ENCODE assay signal across 22 mouse cellular contexts in genomic region chr2:108920111-108920510, GRCm38 (mm10).
DNase-seq lines count a peak whose midpoint lies in the region; ATAC-seq and TF ChIP-seq lines count a peak whose summit lies in the region.
"Had no signal": no experiment of that assay in that cellular context is flagged by ENCODE, and none has a peak within 500 bp of the region (broad histone marks: within the 10 kb centered on the region; RNA-seq: fewer than 3 reads in every experiment).

No protein-coding gene starts in this region.

- no peak for DNase-seq in intestine, embryonic 14.5 days (ENCODE audit: low spot score)
- DNase-seq in midbrain, embryonic 10.5 days (ENCODE audit: low spot score) = no peak
- DNase-seq in hindbrain, embryonic 14.5 days (ENCODE audit: low spot score) = peak; percentile 33
- peak; percentile 26 for DNase-seq in midbrain, postnatal 0 days (ENCODE audit: low spot score)
- DNase-seq: adrenal gland, postnatal 10 days; gastrocnemius, postnatal 14 days; heart, adult 18-20 months; heart, postnatal 36 days; kidney, adult 2 months; kidney, postnatal 25 days; lung, postnatal 4 days; right cerebral cortex, adult 18-20 months; thymus, postnatal 14 days had no signal

- H3K9ac ChIP-seq in intestine, embryonic 14.5 days (ENCODE audit: low read length) = no peak overlapping the region
- H3K9ac ChIP-seq in intestine, embryonic 16.5 days (ENCODE audit: low read depth, low read length) = no peak overlapping the region
- no peak overlapping the region for H3K9ac ChIP-seq in midbrain, embryonic 12.5 days (replicated peaks)
- H3K9ac ChIP-seq in hindbrain, embryonic 14.5 days = no peak overlapping the region
- no peak overlapping the region for H3K9ac ChIP-seq in midbrain, postnatal 0 days (replicated peaks; ENCODE audit: low read length, poor library complexity, severe bottlenecking)
- H3K9ac ChIP-seq: embryonic facial prominence, embryonic 13.5 days; heart, embryonic 13.5 days; limb, embryonic 15.5 days; liver, embryonic 15.5 days had no signal

- no peaks in the 10 kb centered on the region for H3K27me3 ChIP-seq in intestine, embryonic 14.5 days (replicated peaks; ENCODE audit: control insufficient read depth, insufficient read depth, low read length)
- H3K27me3 ChIP-seq in intestine, embryonic 16.5 days (replicated peaks; ENCODE audit: control insufficient read depth, insufficient read depth, low read length) = no peaks in the 10 kb centered on the region
- H3K27me3 ChIP-seq in midbrain, embryonic 12.5 days = no peaks in the 10 kb centered on the region
- H3K27me3 ChIP-seq in midbrain, embryonic 10.5 days (ENCODE audit: low read depth, poor library complexity, severe bottlenecking) = no peaks in the 10 kb centered on the region
- H3K27me3 ChIP-seq in hindbrain, embryonic 14.5 days (ENCODE audit: control insufficient read depth, insufficient read depth, low read length) = no peaks in the 10 kb centered on the region
- H3K27me3 ChIP-seq in midbrain, postnatal 0 days (ENCODE audit: insufficient read depth, low read length) = no peaks in the 10 kb centered on the region
- H3K27me3 ChIP-seq: embryonic facial prominence, embryonic 13.5 days; heart, embryonic 13.5 days; limb, embryonic 15.5 days; liver, embryonic 15.5 days; Patski had no signal

- ATAC-seq in intestine, embryonic 14.5 days (replicated peaks; ENCODE audit: low FRiP score, low TSS enrichment, low read depth) = peak; percentile 48; the same call in 1 of the 2 replicates
- no peak for ATAC-seq in intestine, embryonic 16.5 days
- ATAC-seq in midbrain, embryonic 12.5 days (ENCODE audit: low FRiP score, low read depth) = peak; percentile 38; the same call in 1 of the 2 replicates
- ATAC-seq in hindbrain, embryonic 14.5 days (ENCODE audit: low FRiP score) = no peak
- ATAC-seq in midbrain, postnatal 0 days (ENCODE audit: low FRiP score) = no peak
- ATAC-seq in megakaryocyte, adult 5-6 weeks (ENCODE audit: poor library complexity, severe bottlenecking) = no peak
- ATAC-seq: activated CD4-positive, CD25-positive, alpha-beta regulatory T cell, adult 4 months; Patski had no signal

- no peak overlapping the region for H3K4me3 ChIP-seq in intestine, embryonic 14.5 days (ENCODE audit: low read depth, low read length)
- H3K4me3 ChIP-seq in intestine, embryonic 16.5 days (ENCODE audit: low read length) = no peak overlapping the region
- H3K4me3 ChIP-seq in midbrain, embryonic 12.5 days = no peak overlapping the region
- no peak overlapping the region for H3K4me3 ChIP-seq in midbrain, embryonic 10.5 days
- no peak overlapping the region for H3K4me3 ChIP-seq in hindbrain, embryonic 14.5 days (replicated peaks; ENCODE audit: low read length)
- no peak overlapping the region for H3K4me3 ChIP-seq in midbrain, postnatal 0 days (ENCODE audit: low read depth, low read length)
- H3K4me3 ChIP-seq: embryonic facial prominence, embryonic 13.5 days; heart, embryonic 13.5 days; limb, embryonic 15.5 days; liver, embryonic 15.5 days had no signal

- H3K27ac ChIP-seq in intestine, embryonic 14.5 days (ENCODE audit: low read depth) = no peak overlapping the region
- no peak overlapping the region for H3K27ac ChIP-seq in intestine, embryonic 16.5 days (ENCODE audit: low read length)
- no peak overlapping the region for H3K27ac ChIP-seq in midbrain, embryonic 12.5 days (replicated peaks)
- no peak overlapping the region for H3K27ac ChIP-seq in midbrain, embryonic 10.5 days (replicated peaks)
- no peak overlapping the region for H3K27ac ChIP-seq in hindbrain, embryonic 14.5 days
- no peak overlapping the region for H3K27ac ChIP-seq in midbrain, postnatal 0 days (ENCODE audit: low read depth, low read length)
- H3K27ac ChIP-seq: embryonic facial prominence, embryonic 13.5 days; heart, embryonic 13.5 days; limb, embryonic 15.5 days; liver, embryonic 15.5 days had no signal

- no peaks in the 10 kb centered on the region for H3K9me3 ChIP-seq in intestine, embryonic 14.5 days (ENCODE audit: control insufficient read depth, low read length)
- no peaks in the 10 kb centered on the region for H3K9me3 ChIP-seq in intestine, embryonic 16.5 days (ENCODE audit: control insufficient read depth, low read length)
- H3K9me3 ChIP-seq in midbrain, embryonic 12.5 days = no peaks in the 10 kb centered on the region
- H3K9me3 ChIP-seq in midbrain, embryonic 10.5 days (replicated peaks) = no peaks in the 10 kb centered on the region
- H3K9me3 ChIP-seq in hindbrain, embryonic 14.5 days (ENCODE audit: control insufficient read depth, low read length) = no peaks in the 10 kb centered on the region
- H3K9me3 ChIP-seq in midbrain, postnatal 0 days (ENCODE audit: low read length) = no peaks in the 10 kb centered on the region
- H3K9me3 ChIP-seq: embryonic facial prominence, embryonic 13.5 days; heart, embryonic 13.5 days; limb, embryonic 15.5 days; liver, embryonic 15.5 days had no signal

- H3K36me3 ChIP-seq in intestine, embryonic 14.5 days (ENCODE audit: control insufficient read depth, insufficient read depth, low read length) = no peaks in the 10 kb centered on the region
- no peaks in the 10 kb centered on the region for H3K36me3 ChIP-seq in intestine, embryonic 16.5 days (ENCODE audit: control insufficient read depth, insufficient read depth, low read length)
- no peaks in the 10 kb centered on the region for H3K36me3 ChIP-seq in midbrain, embryonic 12.5 days
- no peaks in the 10 kb centered on the region for H3K36me3 ChIP-seq in midbrain, embryonic 10.5 days
- H3K36me3 ChIP-seq in hindbrain, embryonic 14.5 days (replicated peaks; ENCODE audit: control insufficient read depth, insufficient read depth) = no peaks in the 10 kb centered on the region
- H3K36me3 ChIP-seq in midbrain, postnatal 0 days (ENCODE audit: insufficient read depth, low read length) = no peaks in the 10 kb centered on the region
- H3K36me3 ChIP-seq: embryonic facial prominence, embryonic 13.5 days; heart, embryonic 13.5 days; limb, embryonic 15.5 days; liver, embryonic 15.5 days had no signal

- H3K4me2 ChIP-seq in intestine, embryonic 14.5 days (ENCODE audit: low read length) = no peak overlapping the region
- no peak overlapping the region for H3K4me2 ChIP-seq in intestine, embryonic 16.5 days (ENCODE audit: low read depth, low read length)
- no peak overlapping the region for H3K4me2 ChIP-seq in midbrain, embryonic 12.5 days (replicated peaks)
- no peak overlapping the region for H3K4me2 ChIP-seq in hindbrain, embryonic 14.5 days (replicated peaks)
- no peak overlapping the region for H3K4me2 ChIP-seq in midbrain, postnatal 0 days (ENCODE audit: low read depth, low read length, poor library complexity, severe bottlenecking)
- H3K4me2 ChIP-seq: embryonic facial prominence, embryonic 13.5 days; heart, embryonic 13.5 days; limb, embryonic 15.5 days; liver, embryonic 15.5 days had no signal

- H3K4me1 ChIP-seq in intestine, embryonic 14.5 days (replicated peaks; ENCODE audit: control insufficient read depth, insufficient read depth, low read length) = no peaks in the 10 kb centered on the region
- no peaks in the 10 kb centered on the region for H3K4me1 ChIP-seq in intestine, embryonic 16.5 days (ENCODE audit: control insufficient read depth, insufficient read depth, low read length)
- no peaks in the 10 kb centered on the region for H3K4me1 ChIP-seq in midbrain, embryonic 12.5 days
- peaks cover 4% of the 10 kb centered on the region; the same call in 1 of the 2 replicates for H3K4me1 ChIP-seq in midbrain, embryonic 10.5 days
- H3K4me1 ChIP-seq in hindbrain, embryonic 14.5 days (replicated peaks; ENCODE audit: control insufficient read depth, insufficient read depth, low read length) = no peaks in the 10 kb centered on the region
- no peaks in the 10 kb centered on the region for H3K4me1 ChIP-seq in midbrain, postnatal 0 days (ENCODE audit: insufficient read depth, low read length)
- H3K4me1 ChIP-seq: embryonic facial prominence, embryonic 13.5 days; heart, embryonic 13.5 days; limb, embryonic 15.5 days; liver, embryonic 15.5 days had no signal

- WGBS in intestine, embryonic 14.5 days = 58% methylated on average over 5 of the region's 5 CpGs
- WGBS in intestine, embryonic 16.5 days = 64% methylated on average over 5 of the region's 5 CpGs
- 72% methylated on average over 5 of the region's 5 CpGs for WGBS in midbrain, embryonic 12.5 days
- 83% methylated on average over 5 of the region's 5 CpGs for WGBS in midbrain, embryonic 10.5 days
- 45% methylated on average over 5 of the region's 5 CpGs for WGBS in hindbrain, embryonic 14.5 days
- WGBS in midbrain, postnatal 0 days = 50% methylated on average over 5 of the region's 5 CpGs

- no peak for TF ChIP-seq CTCF in midbrain, postnatal 0 days (IDR thresholded peaks at IDR 0.05)

Comparison
In these comparisons a context has a peak if more than half of its experiments do, and no peak if none do; other contexts are left out.
1. ATAC-seq: peak in intestine, embryonic 14.5 days (single experiment) and midbrain, embryonic 12.5 days (single experiment); none in intestine, embryonic 16.5 days (single experiment), hindbrain, embryonic 14.5 days (single experiment), midbrain, postnatal 0 days (single experiment) and megakaryocyte, adult 5-6 weeks (single experiment).
2. DNase-seq: peak in hindbrain, embryonic 14.5 days (single experiment) and midbrain, postnatal 0 days (single experiment); none in intestine, embryonic 14.5 days (single experiment) and midbrain, embryonic 10.5 days (single experiment).